Mouse (Mus musculus): Measurements from ENCODE around the gene Lrrc29.

Lrrc29 gene

GRCm38 (mm10) chr8:105289805-105290460 lies 36.1 kb downstream of the Lrrc29 start, which contains the start of gene 4931428F04Rik:
TSS of gene 4931428F04Rik (minus strand) at chr8:105289864.
- peak; percentile 82 for DNase-seq

- peak; percentile 98 for DNase-seq
Observed at GRCm38 (mm10) chr8:105288958-105289732, 36.9 kb downstream of the Lrrc29 start.

- DNase-seq, result no peak
Observed at GRCm38 (mm10) chr8:105288231-105288630, 37.8 kb downstream of the Lrrc29 start.

- peak; percentile 47 for DNase-seq
Observed at GRCm38 (mm10) chr8:105286907-105287306, 39.2 kb downstream of the Lrrc29 start.

- DNase-seq, result no peak
Observed at GRCm38 (mm10) chr8:105285514-105285913, 40.6 kb downstream of the Lrrc29 start.

- DNase-seq, result peak; percentile 56
Observed at GRCm38 (mm10) chr8:105283074-105283473, 43.0 kb downstream of the Lrrc29 start.

- DNase-seq, result no peak
Observed at GRCm38 (mm10) chr8:105282239-105282638, 43.8 kb downstream of the Lrrc29 start.

GRCm38 (mm10) chr8:105281821-105282220 lies 44.3 kb downstream of the Lrrc29 start:
- no peak for DNase-seq

GRCm38 (mm10) chr8:105280567-105280966 lies 45.5 kb downstream of the Lrrc29 start:
- no peak for DNase-seq

GRCm38 (mm10) chr8:105278911-105279334 lies 47.2 kb downstream of the Lrrc29 start:
- peak; percentile 70 for DNase-seq

GRCm38 (mm10) chr8:105276292-105277120 lies 49.6 kb downstream of the Lrrc29 start:
- DNase-seq, result peak; percentile 76

GRCm38 (mm10) chr8:105275840-105276239 lies 50.2 kb downstream of the Lrrc29 start, which contains the start of gene Nol3:
TSS of gene Nol3 (plus strand) at chr8:105276140.
- no peak for DNase-seq

- no peak for DNase-seq
Observed at GRCm38 (mm10) chr8:105275387-105275786, 50.7 kb downstream of the Lrrc29 start.

GRCm38 (mm10) chr8:105270916-105271186 lies 55.2 kb downstream of the Lrrc29 start:
- no peak for DNase-seq

GRCm38 (mm10) chr8:105270101-105270915 lies 55.8 kb downstream of the Lrrc29 start:
- DNase-seq, result no peak

GRCm38 (mm10) chr8:105269461-105269947 lies 56.6 kb downstream of the Lrrc29 start, which contains the start of gene Hsf4:
TSS of gene Hsf4 (plus strand) at chr8:105269801.
- peak; percentile 44 for DNase-seq

- DNase-seq, result no peak
Observed at GRCm38 (mm10) chr8:105269075-105269458, 57.0 kb downstream of the Lrrc29 start.

GRCm38 (mm10) chr8:105268342-105269074 lies 57.6 kb downstream of the Lrrc29 start:
- DNase-seq, result peak; percentile 89

- no peak for DNase-seq
Observed at GRCm38 (mm10) chr8:105266775-105267174, 59.3 kb downstream of the Lrrc29 start.

GRCm38 (mm10) chr8:105265128-105265527 lies 61.0 kb downstream of the Lrrc29 start:
- no peak for DNase-seq

Measured in retina, postnatal 1 day (tissue).